Mouse (Mus musculus): Measurements from ENCODE around the gene Zwilch.
"Not testable (repeated sequence)": the region's sequence is repeated elsewhere in the genome, so short reads cannot be mapped to it uniquely, and the experiment has no call there.

The Zwilch gene

GRCm38 (mm10) chr9:64172816-64173665, at the start of gene Zwilch, which contains the start of gene Rpl4:
Gene Zwilch (minus strand): TSS chr9:64173104.
Gene Rpl4 (plus strand): TSS chr9:64173375.
- peak; percentile 97 for DNase-seq (ENCODE audit: low read depth)

GRCm38 (mm10) chr9:64222098-64222497, 49.2 kb upstream of the Zwilch start:
- no peak for DNase-seq (ENCODE audit: low read depth)

GRCm38 (mm10) chr9:64221480-64221879, 48.6 kb upstream of the Zwilch start:
- no peak for DNase-seq (ENCODE audit: low read depth)

GRCm38 (mm10) chr9:64220603-64221002, 47.7 kb upstream of the Zwilch start:
- DNase-seq (ENCODE audit: low read depth), result no peak

- no peak for DNase-seq (ENCODE audit: low read depth)
Observed at GRCm38 (mm10) chr9:64219772-64220420, 47.0 kb upstream of the Zwilch start.

GRCm38 (mm10) chr9:64219305-64219704, 46.4 kb upstream of the Zwilch start:
- DNase-seq (ENCODE audit: low read depth), result no peak

GRCm38 (mm10) chr9:64217887-64218286, 45.0 kb upstream of the Zwilch start:
- no peak for DNase-seq (ENCODE audit: low read depth)

- no peak for DNase-seq (ENCODE audit: low read depth)
Observed at GRCm38 (mm10) chr9:64216641-64217040, 43.7 kb upstream of the Zwilch start.

GRCm38 (mm10) chr9:64216090-64216489, 43.2 kb upstream of the Zwilch start:
- no peak for DNase-seq (ENCODE audit: low read depth)

GRCm38 (mm10) chr9:64214452-64214851, 41.5 kb upstream of the Zwilch start:
- no peak for DNase-seq (ENCODE audit: low read depth)

GRCm38 (mm10) chr9:64207509-64208084, 34.7 kb upstream of the Zwilch start:
- no peak for DNase-seq (ENCODE audit: low read depth)

- no peak for DNase-seq (ENCODE audit: low read depth)
Observed at GRCm38 (mm10) chr9:64202866-64203265, 30.0 kb upstream of the Zwilch start.

- no peak for DNase-seq (ENCODE audit: low read depth)
Observed at GRCm38 (mm10) chr9:64202331-64202730, 29.4 kb upstream of the Zwilch start.

GRCm38 (mm10) chr9:64199897-64200296, 27.0 kb upstream of the Zwilch start:
- DNase-seq (ENCODE audit: low read depth), result no peak

- not testable (repeated sequence) for DNase-seq (ENCODE audit: low read depth)
Observed at GRCm38 (mm10) chr9:64198763-64199418, 26.0 kb upstream of the Zwilch start.

GRCm38 (mm10) chr9:64198068-64198762, 25.3 kb upstream of the Zwilch start:
- no peak for DNase-seq (ENCODE audit: low read depth)

GRCm38 (mm10) chr9:64197524-64197923, 24.6 kb upstream of the Zwilch start:
- no peak for DNase-seq (ENCODE audit: low read depth)

- no peak for DNase-seq (ENCODE audit: low read depth)
Observed at GRCm38 (mm10) chr9:64195554-64195953, 22.6 kb upstream of the Zwilch start.

- DNase-seq (ENCODE audit: low read depth), result no peak
Observed at GRCm38 (mm10) chr9:64193879-64194278, 21.0 kb upstream of the Zwilch start.

- no peak for DNase-seq (ENCODE audit: low read depth)
Observed at GRCm38 (mm10) chr9:64184166-64184840, 11.4 kb upstream of the Zwilch start.

GRCm38 (mm10) chr9:64183295-64183694, 10.4 kb upstream of the Zwilch start:
- DNase-seq (ENCODE audit: low read depth), result not testable (repeated sequence)

Measured in induced T-regulatory cell, adult 2 months (primary cell).